Mouse (Mus musculus) Muller cell, postnatal 12 days (primary cell): Measurements from ENCODE around the gene Krt88.

Experiments used
- DNase-seq: peaks from one replicate; pipeline ENCODE4 v3.0.0-alpha.2; 2015; ENCODE audit errors: inconsistent ontology term

Krt88 gene

DNA sequence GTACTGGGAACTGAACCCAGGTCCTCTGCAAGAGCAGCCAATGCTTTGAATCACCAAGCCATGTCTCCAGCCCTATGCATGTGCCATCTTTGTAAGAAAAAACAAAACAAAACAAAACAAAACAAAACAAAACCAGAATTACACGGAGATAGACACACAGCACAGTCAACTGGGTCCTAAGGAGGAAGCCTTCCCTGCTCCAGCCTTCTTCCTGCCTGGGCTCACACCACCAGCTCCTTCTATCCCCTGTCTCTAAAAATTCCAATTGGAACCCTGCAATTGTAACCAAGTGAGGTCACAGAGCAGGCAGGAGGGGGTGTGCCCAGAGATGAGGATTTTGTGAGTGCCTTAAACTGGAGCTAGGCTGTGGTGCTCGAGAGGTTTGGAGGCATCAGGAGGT, at the start of gene Krt88:
TSS of gene Krt88 (plus strand) at position 301 of the 400 bp plus-strand sequence.
- DNase-seq, result no peak

DNA sequence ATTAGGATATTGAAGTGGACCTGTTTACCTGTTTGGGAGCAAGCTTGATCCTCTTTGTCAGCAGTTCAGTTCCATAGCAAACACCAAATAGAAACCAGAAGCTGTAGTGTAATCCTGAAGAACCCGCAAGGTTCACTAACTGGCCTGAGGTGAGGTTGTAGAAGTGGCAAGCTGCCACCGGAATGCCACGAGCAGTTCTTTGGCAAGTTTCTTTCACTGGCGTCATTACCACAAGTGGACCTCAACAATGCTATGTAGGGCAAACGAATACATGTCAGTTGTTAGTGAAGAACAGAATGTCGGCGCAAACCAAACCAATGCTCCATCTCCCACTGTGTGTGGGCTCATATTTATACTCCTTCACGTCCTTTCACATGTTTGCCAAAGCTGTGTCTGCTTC, 49.3 kb upstream of the Krt88 start:
- DNase-seq, result no peak

DNA sequence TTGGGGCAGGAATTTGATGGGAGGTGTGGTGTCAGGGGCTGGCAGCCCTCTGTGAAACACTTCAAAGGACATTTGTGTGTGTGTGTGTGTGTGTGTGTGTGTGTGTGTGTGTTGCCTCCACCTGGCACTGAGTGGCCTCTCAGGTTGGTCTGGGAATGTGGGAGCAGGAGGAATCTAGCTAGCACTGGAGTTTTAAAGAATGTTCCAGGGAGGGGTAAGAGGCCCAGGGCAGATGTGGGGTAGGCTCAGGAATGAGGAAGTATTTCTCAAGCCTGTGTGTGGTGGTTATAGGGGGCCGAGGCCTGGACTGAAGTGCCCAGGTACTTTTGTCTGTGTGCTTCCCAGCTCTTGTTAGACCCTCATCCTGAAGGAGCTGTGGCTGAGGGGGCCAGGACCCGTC, 36.8 kb upstream of the Krt88 start, which contains the start of gene Krt7:
TSS of gene Krt7 (plus strand) at position 269 of the 400 bp plus-strand sequence.
- DNase-seq, result no peak

DNA sequence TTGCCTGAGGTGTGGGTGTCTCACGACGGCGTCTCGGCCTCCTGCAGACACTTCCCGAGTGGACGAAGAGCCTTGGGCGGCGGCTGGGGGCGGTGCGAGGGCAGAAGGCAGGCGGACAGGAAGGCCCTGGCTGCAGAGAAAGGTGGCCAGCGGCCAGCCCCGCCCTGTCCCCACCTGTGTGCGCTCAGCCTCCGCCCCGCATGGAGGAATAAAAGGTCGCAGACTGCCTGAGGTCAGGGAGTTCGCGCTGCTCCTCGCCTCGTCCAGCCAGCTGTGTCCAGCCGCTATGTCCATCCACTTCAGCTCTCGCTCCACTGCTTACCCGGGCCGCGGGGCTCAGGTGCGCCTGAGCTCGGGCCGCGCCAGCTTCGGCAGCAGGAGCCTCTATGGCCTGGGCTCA, 35.4 kb upstream of the Krt88 start:
- no peak for DNase-seq

DNA sequence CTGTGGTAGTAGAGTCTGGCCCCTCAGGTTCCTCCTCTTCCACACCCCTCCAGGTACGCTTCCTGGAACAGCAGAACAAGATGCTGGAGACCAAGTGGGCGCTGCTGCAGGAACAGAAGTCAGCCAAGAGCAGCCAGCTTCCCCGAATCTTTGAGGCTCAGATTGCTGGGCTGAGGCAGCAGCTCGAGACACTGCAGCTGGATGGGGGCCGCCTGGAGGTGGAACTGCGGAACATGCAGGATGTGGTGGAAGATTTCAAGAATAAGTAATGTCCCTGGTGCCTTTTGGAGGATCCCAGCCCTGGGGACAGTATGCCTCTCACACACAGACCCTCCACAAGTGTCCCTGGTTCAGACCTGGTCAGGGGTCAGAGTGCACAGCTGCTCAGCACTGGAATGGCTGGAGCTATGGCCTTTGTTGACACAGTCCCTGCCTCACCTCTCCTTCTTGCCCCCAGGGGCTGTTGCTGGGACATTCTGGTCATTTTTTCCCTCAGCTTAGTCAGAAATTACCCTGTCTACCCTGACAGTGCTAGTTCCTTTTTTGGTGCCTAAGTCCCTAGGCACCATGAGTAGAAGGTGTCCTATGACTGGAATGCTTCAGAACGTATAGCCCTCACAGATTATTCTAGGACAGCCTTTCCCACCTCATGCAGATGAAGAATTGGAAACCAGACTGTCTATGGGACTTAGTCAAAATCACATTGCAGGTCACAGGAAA, 33.5 kb upstream of the Krt88 start:
- DNase-seq, result no peak

GRCm38 (mm10) chr15:101414807-101415565, 32.6 kb upstream of the Krt88 start:
- no peak for DNase-seq

DNA sequence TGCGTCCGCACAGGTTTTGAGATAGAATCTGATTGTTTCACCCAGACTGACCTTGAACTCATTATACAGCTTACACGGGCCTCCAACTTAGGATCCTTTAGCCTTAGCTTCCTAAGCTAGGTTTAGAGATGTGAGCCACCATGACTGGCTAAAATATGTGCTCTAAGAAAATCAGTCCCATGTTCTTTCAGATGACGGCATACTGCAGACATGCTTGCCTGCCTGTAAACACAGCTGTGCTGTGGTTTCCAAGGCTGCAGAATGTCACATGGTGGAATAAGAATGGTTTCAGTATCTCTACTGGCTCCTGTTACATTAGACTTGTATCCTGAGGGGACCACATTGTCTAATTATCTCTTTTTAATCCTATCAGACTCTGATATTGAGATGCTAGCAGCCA, 28.6 kb upstream of the Krt88 start:
- DNase-seq, result no peak

GRCm38 (mm10) chr15:101420903-101421302, 26.6 kb upstream of the Krt88 start:
- no peak for DNase-seq

DNA sequence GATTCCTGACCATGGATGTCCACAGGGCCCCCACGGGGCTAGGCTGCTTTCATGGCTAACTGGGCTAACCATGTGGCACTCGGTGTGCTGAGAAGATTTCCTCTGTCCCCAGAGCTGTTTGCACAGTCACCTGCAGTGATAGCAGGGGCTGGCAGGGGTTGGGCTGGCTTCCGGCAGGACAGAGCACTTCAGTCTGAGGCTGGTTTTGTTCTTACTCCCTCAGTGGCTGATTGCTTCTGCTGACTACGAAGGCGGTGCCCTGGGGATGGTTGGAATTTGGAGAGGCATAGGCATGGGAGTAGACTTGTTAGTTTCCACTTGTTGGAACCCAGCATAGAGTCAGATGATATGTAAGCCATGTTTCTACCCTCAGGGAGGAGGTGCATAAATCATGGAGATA, 22.6 kb upstream of the Krt88 start:
- DNase-seq, result no peak

- DNase-seq, result no peak
Measured at GRCm38 (mm10) chr15:101436611-101437010, 10.9 kb upstream of the Krt88 start.

DNA sequence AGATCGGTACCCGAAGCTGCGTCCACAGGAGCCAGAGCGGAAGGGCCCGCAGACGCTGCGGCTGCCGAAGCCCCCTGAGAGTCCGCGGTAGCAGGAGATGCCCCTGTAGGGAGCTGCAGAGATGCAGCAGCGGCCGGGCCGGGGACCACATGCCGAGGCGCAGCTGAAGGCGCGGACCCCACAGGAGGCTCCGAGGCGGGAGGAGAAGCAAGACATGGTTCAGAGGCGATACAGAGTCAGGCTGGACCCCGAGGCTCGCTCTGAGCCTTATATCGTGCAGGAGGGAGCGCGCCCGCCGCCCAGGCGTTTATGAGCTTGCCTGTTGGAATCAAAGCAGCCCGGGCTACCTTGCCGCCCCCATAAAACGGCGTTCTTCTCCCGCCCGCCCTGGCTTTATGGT, 9.0 kb upstream of the Krt88 start, which contains the start of gene Krt87:
TSS of gene Krt87 (minus strand) at position 250 of the 400 bp plus-strand sequence.
- no peak for DNase-seq

- no peak for DNase-seq
Measured at GRCm38 (mm10) chr15:101440837-101441236, 6.7 kb upstream of the Krt88 start.

- peak; percentile 20 for DNase-seq
Measured at GRCm38 (mm10) chr15:101446572-101446971, 972 bp upstream of the Krt88 start.

- peak; percentile 45 for DNase-seq
Measured at GRCm38 (mm10) chr15:101453093-101453736, 5.7 kb downstream of the Krt88 start.

- DNase-seq, result no peak
Measured at GRCm38 (mm10) chr15:101454774-101455173, 7.2 kb downstream of the Krt88 start.

GRCm38 (mm10) chr15:101455292-101455691, 7.7 kb downstream of the Krt88 start:
- peak; percentile 78 for DNase-seq

GRCm38 (mm10) chr15:101455891-101456290, 8.3 kb downstream of the Krt88 start:
- DNase-seq, result no peak

DNA sequence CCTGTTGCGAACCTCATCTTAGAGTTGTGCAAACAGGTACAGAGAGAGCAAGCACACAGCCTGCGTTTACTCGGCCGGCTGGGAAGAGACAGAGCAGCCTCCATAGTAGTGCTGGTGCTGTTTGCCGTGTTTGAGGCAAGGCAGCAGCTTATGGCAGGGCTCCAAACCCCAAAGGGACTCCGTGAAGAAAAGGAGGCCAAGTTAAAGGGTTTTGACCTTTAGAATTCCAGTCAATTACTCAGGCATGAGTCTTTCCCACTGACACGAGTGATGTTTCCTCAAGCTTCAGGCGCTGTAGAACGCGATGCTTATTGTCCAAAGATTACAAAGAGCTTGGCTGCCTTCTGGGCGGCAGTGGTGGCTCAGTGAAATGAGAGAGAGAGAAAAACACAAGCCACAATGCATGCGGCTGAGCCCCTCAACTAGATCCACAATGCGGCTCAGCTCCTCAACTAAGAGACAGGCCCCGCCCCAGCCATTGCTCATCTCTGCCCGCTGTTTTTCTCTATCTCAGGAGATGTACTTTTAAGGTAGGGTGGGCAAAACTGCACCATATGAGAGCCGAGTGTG, 10.9 kb downstream of the Krt88 start:
- peak; percentile 76 for DNase-seq

GRCm38 (mm10) chr15:101459283-101459682, 11.7 kb downstream of the Krt88 start:
- no peak for DNase-seq

DNA sequence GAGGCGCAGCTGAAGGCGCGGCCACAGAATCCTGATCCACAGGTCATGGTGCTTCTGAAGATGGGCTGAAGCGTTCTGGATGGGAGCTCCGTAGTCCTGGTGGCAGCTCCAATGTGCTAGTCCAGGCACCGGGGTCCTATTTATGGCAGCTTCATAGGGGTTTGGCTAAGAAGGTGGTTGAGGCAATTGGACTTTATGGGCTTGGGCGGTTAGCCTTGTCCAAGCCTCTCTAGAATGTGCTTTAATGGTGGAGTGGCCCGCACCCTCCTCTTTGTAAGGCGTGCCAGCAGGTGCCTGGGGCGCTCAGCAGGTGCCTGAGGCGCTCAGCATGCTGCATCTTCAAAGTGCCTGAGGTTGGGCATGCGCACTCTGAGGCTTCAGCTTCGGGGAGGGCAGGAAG, 16.1 kb downstream of the Krt88 start, which contains the start of gene Krt81:
TSS of gene Krt81 (minus strand) at position 101 of the 400 bp plus-strand sequence.
- DNase-seq, result no peak

GRCm38 (mm10) chr15:101469093-101469492, 21.5 kb downstream of the Krt88 start:
- DNase-seq, result no peak

- DNase-seq, result peak; percentile 83
Measured at GRCm38 (mm10) chr15:101472952-101473528, 25.5 kb downstream of the Krt88 start, which contains the start of gene Krt86. Gene Krt86 (plus strand): TSS chr15:101473478.
